Mouse (Mus musculus): ENCODE results near the gene Fbxl13.
"Not testable (repeated sequence)": the region's sequence is repeated elsewhere in the genome, so short reads cannot be mapped to it uniquely, and the experiment has no call there.

The Fbxl13 gene

DNA sequence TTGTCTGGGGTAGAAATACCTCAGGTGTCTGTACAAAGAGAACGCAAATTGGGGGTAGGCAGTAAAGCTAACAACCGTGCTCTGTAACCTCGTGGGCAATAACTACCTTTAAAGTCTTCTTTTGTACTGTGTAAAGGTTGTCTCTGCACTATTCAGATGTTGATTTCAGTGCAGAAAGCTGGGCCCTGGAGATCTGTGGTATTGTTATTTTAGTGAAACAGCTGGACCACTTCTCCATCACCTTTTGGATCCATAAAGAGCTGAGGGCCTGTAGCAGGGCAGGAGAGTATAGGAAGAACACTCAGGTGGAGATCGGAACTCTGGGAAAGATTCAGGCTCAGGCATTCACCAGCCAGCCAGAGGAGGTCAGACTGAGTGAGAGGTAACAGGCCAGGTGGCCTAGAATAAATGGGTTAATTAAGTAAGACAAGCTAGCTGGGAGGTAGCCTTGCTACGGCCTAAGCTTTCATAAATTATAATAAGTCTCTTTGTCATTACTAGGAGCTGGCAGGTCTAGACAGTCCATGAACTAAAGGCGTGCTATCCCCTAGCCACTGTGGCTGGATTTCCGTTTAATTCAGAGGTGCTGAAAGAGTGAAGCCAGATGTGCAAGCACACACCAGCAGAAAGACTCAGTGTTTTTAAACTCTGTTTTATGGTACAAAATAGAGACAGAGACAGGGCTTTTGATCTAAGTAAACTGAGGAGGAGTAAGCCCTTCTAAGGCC is 6.6 kb upstream of the Fbxl13 start:
- DNase-seq: no peak

DNA sequence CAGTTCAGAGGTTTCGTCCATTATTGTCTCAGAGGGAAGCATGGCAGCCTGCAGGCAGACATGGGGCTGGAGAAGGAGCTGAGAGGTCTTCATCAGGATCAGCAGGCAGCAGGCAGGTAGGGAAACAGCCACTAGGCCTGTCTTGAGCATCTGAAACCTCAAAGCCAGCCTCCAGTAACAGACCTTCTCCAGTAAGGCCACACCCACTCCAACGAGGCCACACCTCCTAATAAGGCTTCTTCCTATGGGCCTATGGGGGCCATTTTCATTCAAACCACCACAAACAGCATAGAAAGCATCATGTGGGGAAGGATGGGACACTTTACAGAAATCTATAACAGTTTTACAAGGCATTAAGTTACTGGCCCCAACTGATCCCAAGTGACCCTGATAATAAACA is 5.3 kb upstream of the Fbxl13 start:
- no peak for DNase-seq

DNA sequence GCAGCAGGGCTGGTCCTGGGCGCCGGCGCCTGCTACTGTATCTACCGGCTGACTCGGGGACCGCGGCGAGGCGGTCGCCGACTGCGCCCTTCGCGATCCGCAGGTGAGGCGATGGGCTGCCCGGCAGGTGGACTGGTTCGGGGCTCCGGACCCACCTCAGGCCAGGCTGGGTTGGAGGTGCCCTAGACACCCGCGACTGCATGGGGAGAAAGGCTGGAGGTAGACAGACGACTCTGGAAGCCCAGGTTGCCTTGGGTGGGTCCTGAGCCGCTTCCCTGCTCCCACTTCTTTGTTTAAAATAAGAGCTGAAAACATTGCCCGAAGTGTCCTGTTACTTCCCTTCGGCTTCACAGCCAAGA is 678 bp upstream of the Fbxl13 start:
- no peak for DNase-seq

DNA sequence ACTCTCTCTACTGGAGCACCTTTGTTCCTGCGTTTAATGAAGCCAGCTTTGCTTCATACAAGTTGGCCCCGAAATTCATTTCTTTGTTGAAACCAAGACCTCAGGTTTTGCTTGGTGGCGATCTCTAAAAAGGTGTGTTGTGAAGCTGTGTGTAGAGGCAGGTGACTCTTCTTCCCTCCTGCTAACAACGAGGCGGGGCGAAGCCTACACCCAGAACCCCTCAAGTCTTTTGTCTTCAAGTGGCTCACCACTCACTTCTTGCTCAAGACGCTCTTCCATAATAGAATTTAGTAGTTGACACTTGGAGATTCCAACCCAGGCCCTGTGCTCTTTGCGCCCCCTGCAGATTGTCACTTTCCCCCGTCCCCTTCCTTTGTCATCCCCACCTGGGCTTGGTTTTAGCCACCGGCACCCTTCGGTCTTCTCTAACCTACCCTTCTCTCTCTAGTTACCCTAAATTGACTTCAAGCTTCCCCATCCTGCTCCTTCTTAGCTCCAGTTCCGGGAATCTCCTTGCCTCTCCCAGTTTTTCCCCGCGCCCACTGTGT is 469 bp downstream of the Fbxl13 start:
- no peak for DNase-seq

DNA sequence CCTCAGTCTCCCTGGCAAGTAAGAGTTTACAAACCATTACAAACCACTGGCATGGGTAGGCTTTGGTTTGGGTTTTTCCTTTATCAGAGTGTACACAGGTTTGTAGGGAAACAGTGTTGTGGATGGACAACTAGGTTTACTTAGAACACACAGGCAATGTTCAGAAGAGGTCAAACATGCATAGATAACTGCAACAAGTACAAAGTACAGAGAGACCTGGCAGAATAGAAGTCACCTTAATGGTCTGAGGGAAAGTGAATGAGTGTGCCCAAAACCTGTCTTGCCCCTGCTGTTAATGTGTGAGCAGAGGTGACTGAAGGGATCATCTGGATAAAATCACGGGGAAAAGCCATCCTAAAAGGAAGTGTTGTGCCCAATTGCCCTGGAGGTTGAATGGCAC is 1.8 kb downstream of the Fbxl13 start:
- DNase-seq: no peak

DNA sequence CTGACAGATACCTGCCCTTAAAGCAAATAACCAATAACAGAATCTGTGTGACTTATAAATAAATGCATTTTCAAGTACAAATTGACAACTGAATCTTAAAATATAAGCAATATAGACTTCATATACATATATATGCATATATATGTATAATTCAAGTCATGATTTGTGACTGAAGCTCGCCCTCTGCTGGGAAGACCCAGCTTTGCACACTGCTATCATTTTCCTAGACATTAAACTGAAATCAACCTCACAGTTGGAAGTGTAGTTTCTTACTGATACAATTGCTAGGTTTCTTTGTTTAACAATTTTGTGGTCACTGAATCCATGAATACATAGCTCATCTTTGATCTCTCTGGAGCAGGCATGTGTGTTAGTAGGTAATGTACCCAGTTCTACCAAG is 4.5 kb downstream of the Fbxl13 start:
- peak; percentile 66 for DNase-seq

DNA sequence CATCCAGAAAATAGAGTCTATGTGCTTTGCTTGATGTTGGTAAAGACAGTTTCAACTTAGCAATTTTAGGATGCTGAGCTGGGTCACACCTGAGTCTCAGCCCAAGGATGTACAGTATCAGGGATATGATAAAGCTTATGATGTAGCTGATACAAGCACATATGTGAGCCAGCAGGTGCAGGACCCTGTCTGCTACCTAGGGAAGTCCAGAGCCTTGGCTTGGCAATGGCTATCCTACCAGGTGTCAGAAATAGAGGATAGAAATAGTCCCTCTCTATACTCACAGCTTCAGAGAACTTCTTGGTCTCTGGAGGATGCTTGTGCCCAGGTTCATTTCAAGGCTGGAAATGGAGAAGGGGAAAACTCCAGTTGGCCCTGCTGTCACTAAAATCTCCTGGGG is 19.5 kb downstream of the Fbxl13 start:
- DNase-seq: no peak

DNA sequence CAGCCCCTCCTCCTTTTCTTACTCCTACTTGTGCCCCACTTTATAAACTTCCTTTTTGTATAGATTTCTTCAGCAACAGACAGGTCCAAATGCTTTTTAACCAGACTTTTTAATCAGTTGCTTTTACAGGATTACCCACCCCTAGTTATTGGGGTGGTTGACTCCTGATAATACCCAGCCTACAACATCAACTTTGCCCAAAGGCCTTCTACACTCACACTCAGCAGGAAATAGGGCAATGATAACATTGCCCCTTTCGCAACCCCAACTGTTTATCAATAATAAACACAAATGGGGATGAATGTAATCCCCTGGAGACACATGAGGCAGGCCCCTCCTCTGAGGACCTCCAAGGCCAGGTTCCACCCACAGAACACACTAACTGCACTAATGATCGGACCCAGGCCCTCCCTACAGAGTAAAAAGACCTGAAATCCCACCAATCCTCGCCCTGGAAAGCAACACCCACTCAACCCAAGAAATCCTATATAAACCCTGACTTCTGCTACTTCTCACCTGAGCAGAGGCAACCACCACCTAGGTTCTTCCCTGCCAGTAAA is 28.9 kb downstream of the Fbxl13 start:
- no peak for DNase-seq

DNA sequence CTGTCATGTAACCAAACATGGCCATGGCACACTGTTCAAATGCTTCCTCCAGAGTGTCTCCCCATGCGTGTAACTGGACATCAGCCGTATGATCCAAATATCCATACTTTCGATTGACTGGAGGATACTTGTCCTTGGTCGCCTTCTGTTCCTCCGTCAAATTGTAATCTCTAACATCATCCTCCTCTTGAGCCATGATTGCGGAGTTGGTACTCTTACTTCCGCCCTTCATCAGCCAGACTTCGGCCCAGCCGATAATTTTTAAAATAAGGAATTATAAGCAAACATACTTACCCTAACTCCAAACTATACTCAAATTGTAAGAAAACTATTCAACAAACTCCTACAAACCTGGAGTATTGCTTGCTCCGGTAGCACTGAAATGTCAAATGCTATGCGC is 31.1 kb downstream of the Fbxl13 start:
- DNase-seq: not testable (repeated sequence)

DNA sequence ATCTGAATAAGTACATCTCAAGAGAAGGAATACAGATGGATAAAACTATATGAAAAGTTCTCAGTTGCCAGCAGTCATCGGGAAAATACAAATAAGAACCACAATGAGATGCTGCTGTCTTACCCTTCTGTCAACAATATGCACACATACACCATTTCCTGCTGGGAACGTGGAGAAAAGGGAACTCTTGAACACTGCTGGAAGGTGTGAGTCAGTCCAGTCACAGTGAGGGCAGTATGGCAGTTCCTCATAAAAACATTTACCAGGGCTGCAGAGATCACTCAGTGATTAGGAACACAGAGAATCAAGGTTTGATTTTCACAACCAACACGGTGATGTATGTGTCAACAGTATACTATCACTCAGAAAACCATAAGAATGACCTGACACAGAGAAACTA is 34.4 kb downstream of the Fbxl13 start:
- no peak for DNase-seq

DNA sequence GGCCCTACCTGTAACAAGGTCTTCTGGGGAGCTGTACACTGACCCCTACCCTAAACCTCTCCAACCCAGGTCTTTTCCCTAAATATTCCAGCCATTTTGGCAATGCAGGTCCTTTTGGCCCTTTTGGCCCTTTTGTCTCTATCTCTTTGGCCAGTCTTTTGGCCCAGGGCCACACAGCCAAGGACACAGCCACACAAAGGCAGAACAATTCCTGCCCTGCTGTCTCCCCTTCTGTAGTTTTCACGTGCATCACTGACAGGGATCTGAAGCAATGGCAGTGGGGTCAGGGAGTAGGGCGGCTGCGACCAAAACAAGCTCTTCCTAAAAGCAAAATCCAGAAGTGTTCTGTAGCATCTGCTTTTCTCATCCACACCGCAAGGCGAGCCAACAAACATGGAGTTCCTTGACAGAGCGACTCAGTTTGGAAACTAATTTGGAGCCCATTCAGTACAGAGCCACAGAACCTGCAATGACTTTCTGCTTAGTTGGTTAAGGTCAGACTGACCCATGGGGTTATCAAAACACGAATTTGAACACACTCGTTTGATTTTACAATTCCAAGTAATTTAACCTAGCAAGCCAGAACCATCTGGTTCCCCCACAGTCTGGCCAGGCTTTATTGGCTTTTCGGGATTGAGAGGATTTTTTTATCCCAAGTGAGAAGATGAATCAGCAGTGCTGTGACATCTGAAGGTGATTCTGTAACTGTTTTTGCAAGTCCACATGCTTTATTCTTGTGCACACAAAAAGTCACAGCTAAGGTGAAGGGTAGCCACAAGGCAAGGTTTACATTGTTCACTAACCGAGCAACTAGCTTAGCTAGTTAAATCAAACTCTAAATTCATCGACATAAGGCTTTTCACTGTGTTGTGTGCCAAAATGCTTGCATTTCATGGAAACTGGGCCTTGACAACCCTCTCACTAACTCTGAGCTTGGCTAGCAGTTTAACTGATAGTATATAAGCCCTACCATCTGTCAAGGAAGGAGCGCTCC is 36.8 kb downstream of the Fbxl13 start:
- DNase-seq: no peak

DNA sequence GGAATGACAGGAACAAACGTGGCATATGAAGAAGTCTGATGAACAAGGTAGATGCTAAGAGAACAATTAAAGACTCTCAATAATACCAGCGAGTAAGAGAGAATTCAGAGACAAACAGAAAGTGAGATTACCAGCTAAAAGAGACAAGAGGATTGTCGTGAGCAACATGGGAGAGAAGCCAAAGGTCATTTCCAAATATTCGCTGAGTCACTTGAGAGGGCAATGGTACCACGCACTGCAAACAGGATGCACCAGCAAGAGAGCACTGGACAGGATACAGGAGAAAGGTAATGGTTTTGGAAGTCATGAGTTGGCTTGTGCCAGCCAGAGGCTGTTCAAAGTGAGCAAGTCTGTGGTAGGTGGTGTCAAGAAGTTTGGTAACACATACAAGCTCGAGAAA is 39.5 kb downstream of the Fbxl13 start:
- DNase-seq: no peak

DNA sequence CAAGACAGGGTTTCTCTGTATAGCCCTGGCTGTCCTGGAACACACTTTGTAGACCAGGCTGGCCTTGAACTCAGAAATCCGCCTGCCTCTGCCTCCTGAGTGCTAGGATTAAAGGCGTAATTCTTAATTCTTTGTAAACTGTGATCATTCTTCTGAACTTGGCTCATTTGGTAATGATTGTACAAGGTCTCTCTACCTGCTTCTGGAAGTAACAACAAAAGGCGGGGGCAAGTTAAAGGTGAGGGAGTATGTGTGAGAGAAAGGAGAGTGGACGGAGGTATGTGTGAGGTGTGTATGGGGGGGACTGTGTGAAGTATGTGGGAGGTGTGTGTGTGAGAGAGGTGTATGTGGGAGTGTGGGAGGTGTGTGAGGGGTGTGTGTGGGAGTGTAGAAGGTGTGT is 45.5 kb downstream of the Fbxl13 start:
- no peak for DNase-seq

DNA sequence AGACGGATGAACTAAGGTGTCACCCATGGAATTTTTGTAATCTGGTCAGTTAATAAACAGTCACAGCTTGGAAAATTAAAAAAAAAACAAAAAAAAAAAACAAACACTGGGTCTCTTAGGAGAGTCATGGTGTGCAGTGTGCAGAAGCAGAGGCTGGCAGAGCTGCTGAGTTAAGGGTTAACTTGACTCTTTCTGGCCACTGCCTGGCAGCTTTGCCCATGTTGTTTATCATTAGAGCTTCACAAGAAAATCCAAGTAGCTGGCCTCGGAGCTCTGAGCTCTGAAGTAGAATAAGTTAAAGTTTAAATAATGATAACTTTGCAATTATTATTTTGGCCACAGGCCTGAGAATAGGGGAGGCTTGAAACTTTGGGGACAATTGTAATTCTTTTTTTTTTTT is 45.9 kb downstream of the Fbxl13 start:
- not testable (repeated sequence) for DNase-seq

DNA sequence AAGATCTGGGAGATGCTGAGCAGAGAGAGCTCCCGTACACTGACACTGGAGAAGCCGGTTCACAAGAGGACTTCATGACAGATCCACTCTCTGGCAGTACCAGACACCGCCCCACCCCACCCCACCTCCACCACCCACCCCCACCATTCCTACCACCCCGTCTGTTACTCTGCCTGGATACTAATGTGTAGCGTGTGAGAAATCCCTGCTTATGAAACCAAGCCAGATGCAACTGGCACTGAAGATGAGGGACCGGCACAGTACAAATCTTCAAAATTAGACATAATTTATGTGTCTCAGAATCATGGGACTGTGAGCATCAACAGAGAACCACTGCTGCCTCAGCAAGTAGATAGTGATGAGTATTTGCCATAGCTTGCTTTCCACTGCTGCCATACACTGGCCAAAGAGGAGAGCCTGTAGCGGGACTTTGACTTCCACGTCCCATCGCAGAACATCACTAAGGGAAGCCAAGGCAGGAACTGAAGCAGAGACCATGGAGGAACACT is 52.2 kb downstream of the Fbxl13 start:
- DNase-seq: no peak

DNA sequence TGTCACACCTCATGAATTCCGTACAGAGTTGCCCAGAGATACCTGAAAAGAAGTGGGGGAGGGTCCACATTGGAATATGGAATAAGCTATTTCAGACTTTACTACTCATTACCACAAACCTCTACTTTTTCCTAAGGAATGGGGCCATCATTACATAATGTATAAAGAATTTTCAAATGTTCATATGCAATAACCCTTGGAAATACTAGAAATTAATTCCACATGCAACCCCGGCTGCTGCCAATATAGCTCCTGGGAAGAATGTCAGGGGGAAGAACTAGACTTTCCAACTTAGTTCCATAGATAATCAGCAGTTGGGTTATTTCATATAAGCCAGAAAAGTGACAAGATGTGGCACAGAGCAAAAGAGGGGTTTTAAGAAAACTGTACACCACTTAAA is 53.3 kb downstream of the Fbxl13 start:
- no peak for DNase-seq

DNA sequence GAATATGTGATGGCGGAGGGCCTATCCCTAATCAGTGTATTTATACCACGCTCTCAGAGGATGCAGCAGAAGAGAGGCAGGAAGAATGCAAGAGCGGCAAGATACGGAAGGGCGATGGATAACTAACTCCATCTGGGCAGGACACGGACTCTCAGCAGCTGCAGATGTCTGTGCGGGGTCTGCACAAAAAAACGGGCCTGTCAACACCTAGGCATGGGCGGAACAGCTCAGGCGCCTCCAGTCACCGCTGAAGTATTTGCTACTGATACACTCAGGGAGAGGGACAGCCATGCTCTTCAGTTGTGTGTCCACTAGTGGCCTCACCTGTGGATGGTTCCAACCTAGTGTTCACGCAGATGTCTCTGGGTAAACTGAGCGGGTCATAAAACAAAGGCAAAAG is 57.2 kb downstream of the Fbxl13 start:
- no peak for DNase-seq

DNA sequence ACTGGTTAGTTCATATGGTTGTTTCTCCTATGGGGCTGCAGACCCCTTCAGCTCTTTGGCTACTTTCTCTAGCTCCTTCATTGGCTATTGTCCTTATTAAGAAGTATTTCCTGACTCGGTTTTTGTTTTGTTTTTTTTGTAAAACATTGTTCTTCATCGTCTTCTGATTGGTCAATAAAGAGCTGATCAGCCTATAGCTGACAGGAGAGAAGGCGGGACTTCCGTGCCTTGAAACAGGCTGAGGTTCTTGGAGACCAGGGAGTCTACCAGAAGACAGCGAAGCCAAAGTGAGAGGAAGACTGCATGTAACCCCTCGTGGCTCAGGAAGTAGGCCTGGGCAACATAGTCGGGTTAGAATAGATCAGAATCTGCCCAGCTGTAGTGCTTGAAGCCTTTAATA is 57.8 kb downstream of the Fbxl13 start:
- no peak for DNase-seq

DNA sequence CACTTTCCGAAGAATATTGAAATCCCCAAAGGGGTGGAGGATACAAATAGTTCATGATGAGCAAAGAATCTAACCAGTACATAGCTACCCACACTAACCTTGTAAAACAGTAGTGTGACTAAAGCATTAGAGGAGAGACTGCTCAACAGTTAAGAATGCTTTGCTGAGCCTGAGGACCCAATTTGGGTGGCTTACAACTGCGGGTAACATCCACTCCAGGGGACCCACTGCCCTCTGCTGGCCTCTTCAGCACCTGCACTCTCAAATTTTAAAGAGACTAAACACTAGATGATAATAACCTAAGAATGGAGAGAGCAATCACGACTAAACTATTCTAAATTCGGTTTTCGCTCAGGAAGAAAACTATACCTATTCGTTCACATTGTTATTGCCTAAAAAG is 58.7 kb downstream of the Fbxl13 start:
- DNase-seq: peak; percentile 69

DNA sequence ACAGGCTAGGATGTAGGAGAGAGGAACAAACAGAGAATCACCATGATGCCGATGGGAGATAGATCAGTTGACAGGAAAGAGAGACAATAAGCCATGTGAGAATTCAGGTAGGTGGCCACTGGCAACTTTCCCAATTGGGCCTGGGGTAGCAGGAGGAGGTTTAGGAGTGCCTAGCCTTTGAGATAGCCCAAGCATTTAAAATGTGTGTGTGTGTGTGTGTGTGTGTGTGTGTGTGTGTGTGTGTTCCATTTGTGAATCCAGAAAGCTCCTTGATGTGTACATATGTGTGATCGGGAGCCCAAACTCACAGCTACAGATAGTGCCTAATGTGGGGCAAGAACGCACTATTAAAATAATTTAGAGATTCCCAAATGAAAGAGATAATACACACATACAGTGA is 67.3 kb downstream of the Fbxl13 start:
- DNase-seq: no peak

DNA sequence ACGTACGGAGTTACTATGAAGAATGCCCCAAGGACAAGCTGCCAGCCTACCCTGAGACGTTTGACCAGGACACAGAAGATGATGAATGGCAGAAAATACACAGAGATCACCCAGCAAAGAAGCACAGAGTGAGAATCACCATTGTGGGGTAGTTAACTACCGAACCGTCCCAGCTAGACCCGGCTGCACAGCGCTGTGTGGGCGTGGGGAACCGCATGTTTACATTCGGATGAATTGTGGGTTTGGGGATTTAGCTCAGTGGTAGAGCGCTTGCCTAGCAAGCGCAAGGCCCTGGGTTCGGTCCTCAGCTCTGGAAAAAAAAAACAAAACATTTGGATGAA is 70.3 kb downstream of the Fbxl13 start:
- DNase-seq: no peak

DNA sequence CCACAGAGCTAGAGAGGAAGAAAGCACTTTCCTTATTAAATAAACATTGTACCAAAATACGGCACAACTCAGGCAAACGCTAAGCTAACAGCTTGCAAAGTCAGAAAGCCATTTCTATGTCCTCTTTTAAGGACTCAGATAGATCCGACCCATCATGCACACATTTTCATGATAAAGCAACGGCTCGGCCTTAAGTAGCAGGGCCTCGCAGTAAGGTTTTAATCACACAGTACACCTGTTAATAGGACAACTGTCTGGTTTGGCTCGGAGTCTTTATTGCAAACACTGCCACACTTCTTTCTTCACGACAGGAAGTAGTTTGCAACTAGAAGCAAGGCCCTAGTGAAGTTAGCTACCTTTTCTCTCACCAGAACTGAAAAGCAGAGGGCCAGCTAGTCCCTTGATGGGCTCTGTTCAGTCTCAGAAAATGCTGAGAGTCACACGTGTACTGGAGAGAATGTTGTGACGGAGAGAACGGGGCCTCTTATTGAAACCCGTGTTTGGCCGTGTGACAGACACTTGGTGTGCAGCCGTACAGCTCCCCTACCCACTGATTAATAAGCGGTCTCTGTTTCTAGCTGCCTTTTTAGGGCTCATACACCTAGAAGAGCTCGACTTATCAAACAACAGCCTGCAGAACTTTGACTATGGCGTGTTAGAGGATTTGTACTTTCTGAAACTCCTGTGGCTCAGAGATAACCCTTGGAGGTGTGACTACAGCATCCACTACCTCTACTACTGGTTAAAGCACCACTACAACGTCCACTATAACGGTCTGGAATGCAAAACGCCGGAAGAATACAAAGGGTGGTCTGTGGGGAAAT is 70.8 kb downstream of the Fbxl13 start:
- DNase-seq: no peak
